Mouse (Mus musculus) CH12.LX (cell line): ENCODE data around the gene Pappa2. TPM values are rescaled to one million over a fixed set of nuclear protein-coding genes. Genes with fewer than 3 reads are reported as not detected.

Source experiments
- DNase-seq: peaks from one replicate; pipeline ENCODE4 v3.0.0-alpha.2; 2013; ENCODE audit errors: extremely low read depth
- H3K27ac ChIP-seq: 2 replicates; pipeline ENCODE4 v1.5.1; 2012; ENCODE audit warnings: low read depth, mild to moderate bottlenecking, control low read depth, moderate library complexity; ENCODE audit not compliant: insufficient read depth
- H3K27me3 ChIP-seq: replicated peaks from 2 replicates; pipeline ENCODE3; 2012; ENCODE audit warnings: inconsistent platforms
- H3K36me3 ChIP-seq, 2 experiments: replicated peaks in 1 of 2; 2 replicates each; pipeline versions ENCODE3 to v1.6.1; 2012; ENCODE audit warnings: inconsistent platforms in 1 of 2, low read length in 1 of 2, mild to moderate bottlenecking in 1 of 2, mixed read lengths in 1 of 2, moderate library complexity in 1 of 2; ENCODE audit not compliant: control insufficient read depth in 1 of 2, insufficient read depth in 1 of 2
- H3K4me1 ChIP-seq, 2 experiments: 2 replicates each; pipeline ENCODE4 v1.6.1; 2012; ENCODE audit warnings: inconsistent platforms in 1 of 2, moderate library complexity in 1 of 2; ENCODE audit not compliant: insufficient read depth in 2 of 2, control insufficient read depth in 1 of 2
- H3K4me2 ChIP-seq: 2 replicates; pipeline ENCODE4 v1.6.1; 2012; ENCODE audit warnings: low read depth, mild to moderate bottlenecking, control low read depth; ENCODE audit not compliant: poor library complexity, insufficient read depth, severe bottlenecking
- H3K4me3 ChIP-seq, 3 experiments: fragments of 150-350 bp in 1 of 3; sonication (generic) in 1 of 3; replicated peaks in 1 of 3; 2 replicates each; pipeline versions ENCODE3 to v1.5.1; 2011 to 2012; ENCODE audit warnings: low read depth in 2 of 3, low read length in 2 of 3, mild to moderate bottlenecking in 2 of 3, moderate library complexity in 2 of 3, control low read depth in 1 of 3, improper control_type of control experiment in 1 of 3, inconsistent platforms in 1 of 3, mixed read lengths in 1 of 3; ENCODE audit not compliant: poor library complexity in 1 of 3
- H3K79me2 ChIP-seq: replicated peaks from 2 replicates; pipeline ENCODE4 v1.6.1; 2012; ENCODE audit warnings: mild to moderate bottlenecking, moderate library complexity; ENCODE audit not compliant: control insufficient read depth, poor library complexity, insufficient read depth, severe bottlenecking; ENCODE audit errors: extremely low read depth
- H3K9ac ChIP-seq: 2 replicates; pipeline ENCODE4 v1.6.1; 2012; ENCODE audit warnings: low read depth, mild to moderate bottlenecking, control low read depth, moderate library complexity; ENCODE audit not compliant: insufficient read depth
- H3K9me3 ChIP-seq: replicated peaks from 2 replicates; pipeline ENCODE3; 2012; ENCODE audit warnings: low read length, inconsistent platforms, mixed read lengths
- BHLHE40 ChIP-seq: IDR thresholded peaks from 2 replicates; pipeline ENCODE4 v1.6.1; 2011; ENCODE audit warnings: mild to moderate bottlenecking, low read depth, low read length, improper control_type of control experiment
- CHD1 ChIP-seq: IDR thresholded peaks from 2 replicates; pipeline ENCODE4 v1.6.1; 2012; ENCODE audit warnings: low read depth, low read length, improper control_type of control experiment, inconsistent platforms
- CTCF ChIP-seq, 2 experiments: IDR thresholded peaks in 1 of 2; conservative IDR thresholded peaks in 1 of 2; 2 replicates each; pipeline ENCODE4 v1.5.1; 2011 to 2012; ENCODE audit warnings: low read depth in 2 of 2, low read length in 2 of 2, improper control_type of control experiment in 1 of 2, inconsistent platforms in 1 of 2, mild to moderate bottlenecking in 1 of 2, moderate library complexity in 1 of 2
- ETS1 ChIP-seq: conservative IDR thresholded peaks from 2 replicates; pipeline ENCODE4 v1.6.1; 2012; ENCODE audit warnings: low read depth, mild to moderate bottlenecking, inconsistent platforms, low read length, improper control_type of control experiment, moderate library complexity
- GABPA ChIP-seq: IDR thresholded peaks from 2 replicates; pipeline ENCODE4 v1.6.1; 2012; ENCODE audit warnings: low read depth, low read length, improper control_type of control experiment, inconsistent platforms; ENCODE audit not compliant: insufficient replicate concordance
- KAT2A ChIP-seq: IDR thresholded peaks from 2 replicates; pipeline ENCODE4 v1.6.1; 2012; ENCODE audit warnings: low read length, improper control_type of control experiment, inconsistent platforms; ENCODE audit not compliant: insufficient replicate concordance
- MYC ChIP-seq: IDR thresholded peaks from 2 replicates; pipeline ENCODE4 v1.6.1; 2011; ENCODE audit warnings: low read depth, mild to moderate bottlenecking, improper control_type of control experiment, low read length
- POLR2A ChIP-seq: IDR thresholded peaks from 2 replicates; pipeline ENCODE4 v1.6.1; 2011; ENCODE audit warnings: low read depth, mild to moderate bottlenecking, improper control_type of control experiment, low read length
- RAD21 ChIP-seq: IDR thresholded peaks from 2 replicates; pipeline ENCODE4 v1.6.1; 2011; ENCODE audit warnings: low read depth, mild to moderate bottlenecking, low read length, improper control_type of control experiment, moderate library complexity
- SIN3A ChIP-seq: IDR thresholded peaks from 2 replicates; pipeline ENCODE4 v1.6.1; 2012; ENCODE audit warnings: low read length, improper control_type of control experiment, inconsistent platforms
- SMC3 ChIP-seq: IDR thresholded peaks from 2 replicates; pipeline ENCODE4 v1.6.1; 2011; ENCODE audit warnings: low read depth, low read length, improper control_type of control experiment
- USF1 ChIP-seq: IDR thresholded peaks from 2 replicates; pipeline ENCODE4 v1.6.1; 2014; ENCODE audit warnings: low read depth, mild to moderate bottlenecking, inconsistent platforms, low read length, improper control_type of control experiment
- USF2 ChIP-seq: conservative IDR thresholded peaks from 2 replicates; pipeline ENCODE4 v1.6.1; 2011; ENCODE audit warnings: low read depth, low read length, improper control_type of control experiment
- ZMIZ1 ChIP-seq: IDR thresholded peaks from 2 replicates; pipeline ENCODE4 v1.6.1; 2012; ENCODE audit warnings: low read depth, mild to moderate bottlenecking, inconsistent platforms, low read length, improper control_type of control experiment
- ZNF384 ChIP-seq: IDR thresholded peaks from 2 replicates; pipeline ENCODE4 v1.6.1; 2012; ENCODE audit warnings: low read depth, low read length, improper control_type of control experiment, inconsistent platforms
- dilution Hi-C: fragments of 300-500 bp; cut with MboI; formaldehyde crosslinking; loops from 2 replicates; pipeline ENCODE4 v1.14.3; 2020; ENCODE audit warnings: low sequenced_read_pairs; ENCODE audit not compliant: extremely low pct_unique_long_range_greater_than_20kb, extremely low pct_ligation_motif_present
- in situ Hi-C: fragments of 300-500 bp; cut with MboI; formaldehyde crosslinking; loops from 3 replicates; pipeline ENCODE4 v1.14.3; 2019; ENCODE audit warnings: low sequenced_read_pairs, low pct_ligation_motif_present, low pct_unique_long_range_greater_than_20kb, mixed read lengths
- polyA plus RNA-seq: library from polyadenylated mRNA; unstranded; fragments of >175 nt; gene quantifications from 2 replicates; pipeline ENCODE4 v1.2.1, GENCODE M21; 2012; ENCODE audit warnings: low read depth; ENCODE audit not compliant: insufficient read length
- total RNA-seq, 2 experiments: library from RNA; depleted of rRNA; stranded (reverse); fragments of 300-350 nt in 1 of 2; fragments of >200 nt in 1 of 2; gene quantifications; 2 replicates each; pipeline ENCODE4 v1.2.3; 2012 to 2014

The Pappa2 gene
- total and polyA plus RNA-seq, 3 experiments = 0.17 to 1.3 (median 0.20) TPM

GRCm38 (mm10) chr1:158844604-158845003, 135.7 kb downstream of the Pappa2 start:
- no peak overlapping the region for H3K4me3 ChIP-seq
- peak; percentile 53 for TF ChIP-seq SMC3
- TF ChIP-seq RAD21 = peak; percentile 59
- TF ChIP-seq CTCF (conservative IDR thresholded peaks at IDR 0.05 in 1 of 2, IDR thresholded peaks at IDR 0.05 in 1 of 2; ENCODE audit: low read depth in 2 of 2, low read length in 2 of 2) = peak; percentile 21 to 61; a peak in 2 of 4 replicates
- TF ChIP-seq ZMIZ1 = no peak
- no peaks in the 10 kb centered on the region for H3K27me3 ChIP-seq
- in situ Hi-C loops (no loop called here), dilution Hi-C loops (no loop called here)
- peak; percentile 17 for DNase-seq
- no peak overlapping the region for H3K9ac ChIP-seq
- H3K9me3 ChIP-seq = no peaks in the 10 kb centered on the region
- H3K4me2 ChIP-seq = no peak overlapping the region
- no peaks in the 10 kb centered on the region for H3K79me2 ChIP-seq
- H3K36me3 ChIP-seq = no peaks in the 10 kb centered on the region
- no peak overlapping the region for H3K27ac ChIP-seq
- no peaks in the 10 kb centered on the region for H3K4me1 ChIP-seq

GRCm38 (mm10) chr1:158837151-158837550, 143.1 kb downstream of the Pappa2 start:
- Histone ChIP-seq H3K27me3 (no peaks in the 10 kb centered on the region), H3K4me2 (no peak overlapping the region), H3K27ac (no peak overlapping the region), H3K79me2 (no peaks in the 10 kb centered on the region), H3K4me3 (no peak overlapping the region), H3K9ac (no peak overlapping the region), H3K36me3 (no peaks in the 10 kb centered on the region), H3K9me3 (no peaks in the 10 kb centered on the region), H3K4me1 (no peaks in the 10 kb centered on the region)
- in situ Hi-C loops = no loop called here
- TF ChIP-seq POLR2A (no peak), CHD1 (no peak), ETS1 (no peak)
- no peak for DNase-seq
- dilution Hi-C loops = no loop called here

- dilution Hi-C loops = no loop called here
- Histone ChIP-seq H3K4me3 (no peak overlapping the region), H3K4me2 (no peak overlapping the region), H3K36me3 (no peaks in the 10 kb centered on the region), H3K27ac (no peak overlapping the region), H3K27me3 (no peaks in the 10 kb centered on the region), H3K9me3 (no peaks in the 10 kb centered on the region), H3K79me2 (no peaks in the 10 kb centered on the region), H3K4me1 (peaks cover 0 to 7% of the 10 kb centered on the region in 2 experiments; a peak in 1 of 4 replicates), H3K9ac (no peak overlapping the region)
- TF ChIP-seq MYC = no peak
- no peak for TF ChIP-seq ZMIZ1
- TF ChIP-seq BHLHE40 = no peak
- no peak for TF ChIP-seq CHD1
- no peak for TF ChIP-seq USF2
- no peak for TF ChIP-seq GABPA
- TF ChIP-seq SIN3A = no peak
- TF ChIP-seq USF1 = no peak
- no peak for TF ChIP-seq ZNF384
- TF ChIP-seq KAT2A = no peak
- no peak for DNase-seq
- in situ Hi-C loops = no loop called here
These were observed 150.1 kb downstream of the Pappa2 start for GRCm38 (mm10) chr1:158830152-158830551.
